11 mouse cellular contexts compared by ENCODE assay signal in genomic region chr9:62350721-62351120, GRCm38 (mm10). TPM values are rescaled to one million over a fixed set of nuclear protein-coding genes. Genes with fewer than 3 reads are reported as not detected.
DNase-seq lines count a peak whose midpoint lies in the region; ATAC-seq and TF ChIP-seq lines count a peak whose summit lies in the region.
"Had no signal": no experiment of that assay in that cellular context is flagged by ENCODE, and none has a peak within 500 bp of the region (broad histone marks: within the 10 kb centered on the region; RNA-seq: fewer than 3 reads in every experiment).

No protein-coding gene starts in this region.

- no peak for DNase-seq in forebrain, embryonic 14.5 days (ENCODE audit: low spot score)
- no peak for DNase-seq in kidney, adult 2 months
- no peak for DNase-seq in stomach, postnatal 0 days (ENCODE audit: low spot score)
- no peak for DNase-seq in layer of hippocampus, adult 18-20 months (ENCODE audit: low spot score in 2 of 2)
- no peak for DNase-seq in Muller cell, postnatal 12 days (ENCODE audit: inconsistent ontology term)
- DNase-seq: adrenal gland, adult 2 months; thymus, postnatal 25 days had no signal

- H3K27ac ChIP-seq in forebrain, embryonic 13.5 days: 0 out of 2 replicates have a peak overlapping the region, but pooled peaks have one; percentile 11
- H3K27ac ChIP-seq in forebrain, embryonic 14.5 days (ENCODE audit: low read depth, low read length): no peak overlapping the region
- peak overlapping the region; percentile 73 for H3K27ac ChIP-seq in kidney, embryonic 15.5 days
- no peak overlapping the region; the same call in 1 of the 2 replicates for H3K27ac ChIP-seq in kidney, adult 2 months (ENCODE audit: insufficient read depth, low read depth, low read length)
- 0 out of 2 replicates have a peak overlapping the region, but pooled peaks have one; percentile 17 for H3K27ac ChIP-seq in stomach, embryonic 15.5 days
- H3K27ac ChIP-seq in stomach, postnatal 0 days (replicated peaks): no peak overlapping the region
- H3K27ac ChIP-seq: liver, embryonic 15.5 days had no signal

- H3K4me1 ChIP-seq in forebrain, embryonic 13.5 days: peaks cover 75% of the 10 kb centered on the region
- peaks cover 19% of the 10 kb centered on the region for H3K4me1 ChIP-seq in forebrain, embryonic 14.5 days (ENCODE audit: control insufficient read depth, insufficient read depth, low read length)
- peaks cover 83% of the 10 kb centered on the region for H3K4me1 ChIP-seq in kidney, embryonic 15.5 days
- H3K4me1 ChIP-seq in kidney, adult 2 months (ENCODE audit: control insufficient read depth, insufficient read depth, low read length): peaks cover 55% of the 10 kb centered on the region
- H3K4me1 ChIP-seq in stomach, embryonic 15.5 days: peaks cover 24% of the 10 kb centered on the region
- H3K4me1 ChIP-seq in stomach, postnatal 0 days (replicated peaks; ENCODE audit: control insufficient read depth, insufficient read depth): peaks cover 12% of the 10 kb centered on the region; the same call in 1 of the 2 replicates

- H3K27me3 ChIP-seq in forebrain, embryonic 13.5 days: no peaks in the 10 kb centered on the region
- no peaks in the 10 kb centered on the region for H3K27me3 ChIP-seq in forebrain, embryonic 14.5 days (replicated peaks; ENCODE audit: control insufficient read depth, insufficient read depth, low read length)
- no peaks in the 10 kb centered on the region for H3K27me3 ChIP-seq in kidney, embryonic 15.5 days
- H3K27me3 ChIP-seq in kidney, adult 2 months (replicated peaks; ENCODE audit: control insufficient read depth, insufficient read depth, low read length): no peaks in the 10 kb centered on the region
- H3K27me3 ChIP-seq in stomach, embryonic 15.5 days (replicated peaks): no peaks in the 10 kb centered on the region
- H3K27me3 ChIP-seq in stomach, postnatal 0 days (ENCODE audit: control insufficient read depth, insufficient read depth, low read length): no peaks in the 10 kb centered on the region
- H3K27me3 ChIP-seq: liver, embryonic 15.5 days had no signal

- 0 out of 2 replicates have a peak, but pooled peaks cover 3% of the 10 kb centered on the region for H3K36me3 ChIP-seq in forebrain, embryonic 13.5 days (ENCODE audit: poor library complexity, severe bottlenecking)
- peaks cover 15% of the 10 kb centered on the region; the same call in 1 of the 2 replicates for H3K36me3 ChIP-seq in forebrain, embryonic 14.5 days (ENCODE audit: control insufficient read depth, insufficient read depth, low read length)
- peaks cover 7% of the 10 kb centered on the region; the same call in 1 of the 2 replicates for H3K36me3 ChIP-seq in kidney, embryonic 15.5 days
- no peaks in the 10 kb centered on the region for H3K36me3 ChIP-seq in kidney, adult 2 months (ENCODE audit: control insufficient read depth, insufficient read depth, low read length)
- no peaks in the 10 kb centered on the region for H3K36me3 ChIP-seq in stomach, embryonic 15.5 days
- H3K36me3 ChIP-seq in stomach, postnatal 0 days (ENCODE audit: control insufficient read depth, insufficient read depth, low read length): no peaks in the 10 kb centered on the region

- no peak overlapping the region for H3K4me2 ChIP-seq in forebrain, embryonic 13.5 days
- no peak overlapping the region for H3K4me2 ChIP-seq in forebrain, embryonic 14.5 days (ENCODE audit: low read length)
- no peak overlapping the region for H3K4me2 ChIP-seq in kidney, embryonic 15.5 days
- no peak overlapping the region for H3K4me2 ChIP-seq in stomach, embryonic 15.5 days
- no peak overlapping the region for H3K4me2 ChIP-seq in stomach, postnatal 0 days (replicated peaks; ENCODE audit: low read depth)
- H3K4me2 ChIP-seq: liver, embryonic 15.5 days had no signal

- no peak overlapping the region for H3K4me3 ChIP-seq in forebrain, embryonic 13.5 days
- H3K4me3 ChIP-seq in forebrain, embryonic 14.5 days (ENCODE audit: low read depth, low read length): no peak overlapping the region
- H3K4me3 ChIP-seq in kidney, embryonic 15.5 days (replicated peaks): no peak overlapping the region
- no peak overlapping the region for H3K4me3 ChIP-seq in kidney, adult 2 months (ENCODE audit: insufficient read depth, low read depth, low read length)
- H3K4me3 ChIP-seq in stomach, embryonic 15.5 days (replicated peaks): no peak overlapping the region
- H3K4me3 ChIP-seq in stomach, postnatal 0 days (ENCODE audit: low read depth, low read length): no peak overlapping the region
- H3K4me3 ChIP-seq: liver, embryonic 15.5 days had no signal

- no peak for TF ChIP-seq POLR2A in kidney, adult 2 months (IDR thresholded peaks at IDR 0.05; ENCODE audit: low read depth, low read length)

- WGBS in forebrain, embryonic 13.5 days: 75% methylated on average over 2 of the region's 2 CpGs
- 74% methylated on average over 2 of the region's 2 CpGs for WGBS in forebrain, embryonic 14.5 days
- 58% methylated on average over 2 of the region's 2 CpGs for WGBS in kidney, embryonic 15.5 days
- WGBS in kidney, adult 2 months: 48% methylated on average over 2 of the region's 2 CpGs
- WGBS in stomach, embryonic 15.5 days: 41% methylated on average over 2 of the region's 2 CpGs
- 49% methylated on average over 2 of the region's 2 CpGs for WGBS in stomach, postnatal 0 days

- no peak for TF ChIP-seq CTCF in kidney, adult 2 months (conservative IDR thresholded peaks at IDR 0.05; ENCODE audit: insufficient read depth, insufficient read length, low read depth, low read length)
- no peak for TF ChIP-seq CTCF in stomach, postnatal 0 days (IDR thresholded peaks at IDR 0.05; ENCODE audit: low read depth)

- ATAC-seq in forebrain, embryonic 13.5 days: no peak
- ATAC-seq in forebrain, embryonic 14.5 days: no peak
- no peak for ATAC-seq in kidney, embryonic 15.5 days (replicated peaks; ENCODE audit: low FRiP score)
- ATAC-seq in stomach, embryonic 15.5 days (ENCODE audit: insufficient read depth, low FRiP score, low read depth): no peak
- no peak for ATAC-seq in stomach, postnatal 0 days (ENCODE audit: low FRiP score, low TSS enrichment)

- no peak overlapping the region for H3K9ac ChIP-seq in forebrain, embryonic 13.5 days
- no peak overlapping the region for H3K9ac ChIP-seq in forebrain, embryonic 14.5 days (ENCODE audit: low read length)
- no peak overlapping the region for H3K9ac ChIP-seq in kidney, embryonic 15.5 days
- H3K9ac ChIP-seq in stomach, embryonic 15.5 days: no peak overlapping the region
- H3K9ac ChIP-seq in stomach, postnatal 0 days (ENCODE audit: low read length): no peak overlapping the region
- H3K9ac ChIP-seq: liver, embryonic 15.5 days had no signal

- no peaks in the 10 kb centered on the region for H3K9me3 ChIP-seq in forebrain, embryonic 13.5 days (replicated peaks)
- H3K9me3 ChIP-seq in forebrain, embryonic 14.5 days (replicated peaks; ENCODE audit: control insufficient read depth, low read length): no peaks in the 10 kb centered on the region
- H3K9me3 ChIP-seq in kidney, embryonic 15.5 days (replicated peaks): no peaks in the 10 kb centered on the region
- H3K9me3 ChIP-seq in stomach, embryonic 15.5 days: no peaks in the 10 kb centered on the region
- no peaks in the 10 kb centered on the region for H3K9me3 ChIP-seq in stomach, postnatal 0 days (ENCODE audit: control insufficient read depth, low read length)
- H3K9me3 ChIP-seq: liver, embryonic 15.5 days had no signal

- TF ChIP-seq EP300 in stomach, postnatal 0 days (optimal IDR thresholded peaks at IDR 0.05): no peak

RNA-seq across cellular contexts. Expression of gene Anp32a, which starts 9.6 kb away (rescaled TPM):
- 254 and 256 TPM in 2 replicates for polyA plus RNA-seq in forebrain, embryonic 13.5 days (2015; fragmentation: Nextera tagmentation; extraction: Ambion mirVana)
- polyA plus RNA-seq in forebrain, embryonic 14.5 days (2014; fragmentation: Nextera tagmentation; extraction: Ambion mirVana): 115 and 118 TPM in 2 replicates
- polyA plus RNA-seq in kidney, embryonic 15.5 days (2015; fragmentation: Nextera tagmentation; extraction: Ambion mirVana): 217 and 225 TPM in 2 replicates
- 32.0 and 61.3 TPM in 2 replicates for polyA plus RNA-seq in kidney, adult 2 months (2012; rRNA removed)
- 163 and 179 TPM in 2 replicates for polyA plus RNA-seq in stomach, embryonic 15.5 days (2015; fragmentation: Nextera tagmentation; extraction: Ambion mirVana)
- 67.9 and 89.9 TPM in 2 replicates for polyA plus RNA-seq in stomach, postnatal 0 days (2015; fragmentation: Nextera tagmentation; extraction: Ambion mirVana)
- total RNA-seq in layer of hippocampus, adult 18-20 months (2021): 100 to 1,000 TPM; 318 to 326 TPM

Comparison
In these comparisons a context has a peak if more than half of its experiments do, and no peak if none do; other contexts are left out.
1. H3K27ac ChIP-seq: peak in forebrain, embryonic 13.5 days (single experiment), kidney, embryonic 15.5 days (single experiment) and stomach, embryonic 15.5 days (single experiment); none in forebrain, embryonic 14.5 days (single experiment), kidney, adult 2 months (single experiment) and stomach, postnatal 0 days (single experiment).